Mouse (Mus musculus) natural killer cell, adult 2 months (primary cell): Measurements from ENCODE around the gene Snn.
"Not testable (repeated sequence)": the region's sequence is repeated elsewhere in the genome, so short reads cannot be mapped to it uniquely, and the experiment has no call there.

Source experiments
- DNase-seq, 2 experiments: peaks; one replicate each; pipeline ENCODE4 v3.0.0; 2022; ENCODE audit warnings: low spot score in 2 of 2

The Snn gene

DNA sequence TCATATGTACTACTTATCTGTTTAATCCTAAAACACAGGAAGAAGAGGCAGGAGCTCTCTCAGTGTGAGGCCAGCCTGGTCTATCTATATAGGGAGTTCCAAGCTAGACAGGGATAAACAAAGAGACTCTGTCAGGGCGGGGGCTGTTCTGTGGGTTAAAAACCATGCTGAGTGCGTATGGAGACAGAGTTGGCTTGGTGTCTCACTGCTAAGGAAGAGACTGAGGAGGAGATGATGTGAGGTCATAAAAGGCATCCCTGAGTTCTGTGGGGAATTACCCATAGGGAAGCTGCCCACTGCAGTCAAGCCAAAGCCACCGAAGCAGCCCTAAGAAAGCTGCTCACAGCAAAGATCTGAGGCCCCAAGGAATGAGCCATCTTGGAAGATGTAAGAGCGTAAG is at the start of gene Snn:
Gene Snn (plus strand): TSS at position 301 of the 400 bp plus-strand sequence.
- no peak for DNase-seq

- no peak for DNase-seq
These were observed 49.5 kb upstream of the Snn start for GRCm38 (mm10) chr16:11011206-11011605.

GRCm38 (mm10) chr16:11011939-11012338 is 48.8 kb upstream of the Snn start:
- no peak for DNase-seq

GRCm38 (mm10) chr16:11012571-11013463 is 47.9 kb upstream of the Snn start:
- peak; percentile 55 to 64 for DNase-seq

DNA sequence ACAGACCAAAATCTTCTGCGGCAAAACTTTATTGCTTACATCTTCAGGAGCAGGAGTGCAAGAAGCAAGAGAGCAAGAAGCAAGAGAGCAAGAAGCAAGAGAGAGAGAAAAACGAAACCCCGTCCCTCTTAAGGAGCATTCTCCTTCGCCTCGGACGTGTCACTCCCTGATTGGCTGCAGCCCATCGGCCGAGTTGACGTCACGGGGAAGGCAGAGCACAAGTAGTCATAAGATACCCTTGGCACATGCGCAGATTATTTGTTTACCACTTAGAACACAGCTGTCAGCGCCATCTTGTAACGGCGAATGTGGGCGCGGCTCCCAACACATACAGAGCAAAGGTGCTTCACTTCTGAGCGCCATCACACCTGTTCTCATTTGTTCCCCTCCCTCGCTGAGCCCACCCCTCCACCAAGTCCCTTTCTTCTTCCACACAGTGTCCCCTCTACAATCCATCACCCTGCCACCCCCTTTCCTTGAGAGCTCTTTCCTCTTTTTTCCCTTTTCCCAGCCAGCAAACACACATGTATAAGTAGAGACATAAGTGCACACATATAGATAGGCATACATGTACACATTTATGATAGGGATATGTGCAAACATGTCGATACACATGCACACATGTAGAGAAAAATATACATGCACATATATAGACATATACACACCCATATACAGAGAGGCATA is 47.1 kb upstream of the Snn start:
- DNase-seq, result not testable (repeated sequence)

- DNase-seq, result no peak
These were observed 46.3 kb upstream of the Snn start for GRCm38 (mm10) chr16:11014407-11014806.

DNA sequence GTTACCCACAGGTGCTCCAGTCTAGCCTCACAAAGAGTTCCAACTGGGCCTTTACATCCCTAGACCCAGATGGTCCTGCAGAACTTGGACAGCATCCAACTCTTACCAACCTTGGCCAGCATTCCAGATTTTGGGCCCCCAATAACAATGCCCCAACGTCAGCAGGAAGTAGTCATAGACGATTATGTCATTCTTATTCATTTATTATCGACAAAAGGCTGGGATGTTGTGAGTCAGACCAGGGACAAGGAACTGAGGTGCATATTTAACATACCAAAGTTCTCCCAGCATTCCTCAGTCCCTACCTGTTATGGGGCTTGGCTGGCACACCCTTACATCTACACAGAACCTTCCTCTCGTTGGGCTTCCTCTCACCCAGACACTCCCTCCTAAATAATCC is 44.4 kb upstream of the Snn start:
- no peak for DNase-seq

DNA sequence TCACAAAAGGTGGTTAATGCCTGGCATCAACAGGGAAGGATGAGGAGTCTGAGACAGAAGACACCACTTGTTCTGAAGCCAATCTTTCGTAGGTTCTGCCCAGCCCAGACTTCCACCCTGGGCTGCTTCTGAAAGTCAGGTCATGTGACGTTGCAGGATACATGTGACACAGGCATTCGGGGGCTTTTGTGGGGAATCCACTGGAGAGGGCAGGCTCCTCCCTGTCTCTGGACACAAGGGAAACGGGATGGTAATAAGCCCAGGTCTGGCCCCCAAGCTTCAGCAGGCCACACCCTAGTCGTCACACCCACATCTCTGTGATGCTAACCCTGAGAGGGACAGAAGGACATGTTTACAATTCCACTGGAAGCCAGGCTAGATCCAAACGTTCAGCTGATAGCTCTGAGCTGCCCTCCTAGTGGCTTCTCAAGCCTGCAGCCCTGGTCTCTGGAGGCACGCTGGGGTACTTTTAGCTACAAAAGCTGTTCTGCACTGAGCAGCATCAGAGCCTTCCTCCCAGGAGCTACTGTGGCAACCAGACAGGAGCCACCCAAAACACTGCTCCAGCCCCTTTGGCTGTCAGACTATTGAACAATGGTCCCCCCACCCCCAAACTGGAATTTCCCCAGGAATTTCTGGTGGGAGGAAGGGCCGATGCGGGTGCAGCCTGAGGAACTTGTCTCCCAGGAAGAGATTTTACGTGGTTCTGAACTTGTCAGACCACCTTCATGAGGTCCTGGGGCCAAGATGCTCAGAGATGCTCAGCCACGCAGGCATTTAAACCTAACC is 42.7 kb upstream of the Snn start:
- no peak for DNase-seq

GRCm38 (mm10) chr16:11021403-11022112 is 39.2 kb upstream of the Snn start:
- no peak for DNase-seq

DNA sequence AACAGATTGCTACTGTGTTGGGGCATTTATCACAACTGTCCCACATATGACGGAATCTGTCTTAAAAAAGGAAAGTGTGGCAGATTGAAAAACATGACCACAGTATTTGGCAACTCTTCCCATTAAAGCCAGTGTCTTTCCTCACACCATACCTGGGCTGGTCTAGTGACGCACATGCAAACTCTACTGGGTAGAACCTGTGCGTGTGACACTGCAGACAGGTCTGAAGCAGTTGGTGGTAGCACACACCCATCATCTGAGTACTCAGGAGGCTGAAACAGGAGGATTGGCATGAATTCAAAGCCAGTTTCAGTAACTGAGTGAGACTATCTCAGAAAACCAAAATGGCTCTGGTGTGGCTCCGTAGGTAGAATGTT is 38.6 kb upstream of the Snn start:
- DNase-seq, result no peak

DNA sequence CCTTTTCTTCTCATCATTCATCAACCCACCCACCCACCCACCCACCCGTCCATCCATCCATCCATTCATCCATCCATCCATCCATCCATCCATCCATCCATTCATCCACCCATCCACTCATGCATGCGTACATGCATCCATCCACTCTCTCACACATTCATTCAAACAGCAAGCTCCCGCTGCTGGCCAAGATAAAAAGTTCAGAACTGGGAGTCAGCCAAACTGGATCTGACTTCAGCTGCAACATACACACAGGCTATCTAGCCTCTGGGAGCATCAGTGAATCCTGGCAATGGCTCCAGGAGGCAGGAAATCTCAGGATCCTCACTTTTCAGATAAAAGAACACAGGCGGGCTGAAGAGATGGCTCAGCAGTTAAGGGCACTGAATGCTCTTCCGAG is 37.1 kb upstream of the Snn start:
- no peak for DNase-seq

- DNase-seq, result no peak
These were observed 35.9 kb upstream of the Snn start for GRCm38 (mm10) chr16:11024841-11025240.

- DNase-seq, result no peak
These were observed 32.5 kb upstream of the Snn start for GRCm38 (mm10) chr16:11028206-11028605.

- DNase-seq, result no peak
These were observed 29.9 kb upstream of the Snn start for GRCm38 (mm10) chr16:11030844-11031243.

DNA sequence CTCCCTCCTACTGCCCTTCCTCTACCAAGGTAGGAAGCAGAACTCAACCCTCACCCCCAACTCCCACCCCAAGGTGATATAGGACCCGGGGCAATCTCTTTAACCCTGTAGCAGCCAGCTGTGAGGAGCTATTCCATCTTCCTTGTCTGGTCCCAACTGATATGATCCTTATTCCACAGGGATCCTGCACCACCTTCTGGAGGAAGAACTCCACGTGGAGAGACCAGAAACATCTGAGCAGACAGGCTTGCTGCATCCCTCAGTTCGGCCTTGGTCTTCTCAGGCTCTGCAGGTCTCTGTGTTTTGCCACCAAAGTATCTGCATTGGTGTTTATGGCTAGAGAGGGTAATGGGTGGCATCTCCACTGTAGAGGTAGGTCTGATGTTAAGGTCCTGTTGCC is 29.4 kb upstream of the Snn start:
- no peak for DNase-seq

DNA sequence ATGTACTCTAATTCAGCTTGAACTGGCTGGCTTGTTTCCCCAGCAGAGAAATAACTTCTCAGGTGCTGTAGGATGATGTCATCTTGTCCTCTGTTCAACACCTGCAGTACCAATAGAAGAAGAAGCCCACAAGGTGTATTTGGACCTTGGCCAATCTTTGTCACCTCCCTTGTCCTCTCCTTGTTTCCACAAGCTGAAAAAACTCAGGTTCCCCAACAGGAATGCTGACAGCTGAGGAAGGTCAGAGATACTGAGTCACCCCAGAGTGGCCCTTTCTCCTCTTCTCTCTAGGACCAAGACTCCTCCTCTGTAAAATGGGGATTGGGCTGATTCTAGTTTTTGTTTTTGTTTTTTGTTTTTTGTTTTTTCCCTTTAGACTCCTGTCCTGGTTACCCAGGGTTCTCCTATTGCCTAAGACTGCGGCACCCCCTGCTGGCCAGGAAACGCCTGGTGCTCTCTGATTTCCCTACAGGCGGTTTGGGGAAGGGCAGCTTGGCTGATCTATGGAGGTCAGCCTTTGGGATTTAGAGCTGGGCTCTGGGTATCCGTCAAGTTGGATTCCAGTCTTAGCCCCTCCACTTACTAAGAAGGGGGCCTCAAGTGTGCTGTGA is 26.4 kb upstream of the Snn start:
- peak; percentile 75 to 85 for DNase-seq

GRCm38 (mm10) chr16:11035273-11035672 is 25.5 kb upstream of the Snn start:
- no peak for DNase-seq

GRCm38 (mm10) chr16:11035790-11036431 is 24.8 kb upstream of the Snn start:
- peak; percentile 32 to 64 for DNase-seq

GRCm38 (mm10) chr16:11040603-11041002 is 20.1 kb upstream of the Snn start:
- no peak for DNase-seq

- DNase-seq, result no peak
These were observed 17.5 kb upstream of the Snn start for GRCm38 (mm10) chr16:11043239-11043638.

- no peak for DNase-seq
These were observed 14.3 kb upstream of the Snn start for GRCm38 (mm10) chr16:11046437-11046836.
